Mouse (Mus musculus) G1E (cell line): ENCODE data around the gene Ebp. TPM values are rescaled to one million over a fixed set of nuclear protein-coding genes. Genes with fewer than 3 reads are reported as not detected.

Source experiments
- ATAC-seq: 2 replicates; pipeline ENCODE4 v1.8.0; 2016; ENCODE audit warnings: mild to moderate bottlenecking; ENCODE audit not compliant: insufficient number of reproducible peaks, poor library complexity, low FRiP score, severe bottlenecking; ENCODE audit errors: extremely low read depth
- DNase-seq: peaks from one replicate; pipeline ENCODE4 v3.0.0; 2012; ENCODE audit warnings: low spot score
- H3K27me3 ChIP-seq: 2 replicates; pipeline ENCODE4 v1.6.1; 2012; ENCODE audit warnings: mild to moderate bottlenecking, low read length, inconsistent platforms; ENCODE audit not compliant: insufficient read depth
- H3K36me3 ChIP-seq: replicated peaks from 2 replicates; pipeline ENCODE3; 2012; ENCODE audit warnings: mild to moderate bottlenecking, inconsistent platforms
- H3K4me1 ChIP-seq: 2 replicates; pipeline ENCODE4 v1.6.1; 2012; ENCODE audit warnings: low read depth, low read length, inconsistent platforms, mixed read lengths; ENCODE audit not compliant: insufficient read depth
- H3K4me3 ChIP-seq: 2 replicates; pipeline ENCODE4 v1.5.1; 2012; ENCODE audit warnings: low read depth, mild to moderate bottlenecking, inconsistent platforms, low read length, moderate library complexity, mixed read lengths
- H3K9me3 ChIP-seq: replicated peaks from 2 replicates; pipeline ENCODE4 v1.6.1; 2012; ENCODE audit warnings: inconsistent platforms
- CTCF ChIP-seq: IDR thresholded peaks from 2 replicates; pipeline ENCODE4 v1.5.1; 2012; ENCODE audit warnings: low read depth, low read length, inconsistent platforms, mixed read lengths
- GATA1 ChIP-seq: IDR thresholded peaks from 2 replicates; pipeline ENCODE4 v1.6.1; 2012; ENCODE audit warnings: borderline replicate concordance, low read length, inconsistent platforms, mixed read lengths
- GATA2 ChIP-seq: IDR thresholded peaks from 2 replicates; pipeline ENCODE4 v1.6.1; 2012; ENCODE audit warnings: low read depth, low read length, inconsistent platforms, borderline replicate concordance
- POLR2AphosphoS5 ChIP-seq: IDR thresholded peaks from 2 replicates; pipeline ENCODE4 v1.6.1; 2012; ENCODE audit warnings: low read depth, low read length, inconsistent platforms; ENCODE audit not compliant: insufficient replicate concordance
- TAL1 ChIP-seq: conservative IDR thresholded peaks from 2 replicates; pipeline ENCODE4 v1.6.1; 2012; ENCODE audit warnings: low read depth, low read length, inconsistent platforms, mixed read lengths
- polyA plus RNA-seq: library from polyadenylated mRNA; stranded (reverse); fragments of >175 nt; gene quantifications from 2 replicates; pipeline ENCODE4 v1.2.3, GENCODE M21; 2012
- total RNA-seq, 2 experiments: library from RNA; stranded (forward) in 1 of 2; stranded (reverse) in 1 of 2; fragments of 200-1000 nt in 1 of 2; fragments of >200 nt in 1 of 2; fragmentation: Nextera tagmentation in 1 of 2; gene quantifications; 2 replicates each; pipeline ENCODE4 v1.2.3; 2014 to 2017

Gene Ebp
- total and polyA plus RNA-seq, 3 experiments: 2.3 to 52.7 (median 17.1) TPM

DNA sequence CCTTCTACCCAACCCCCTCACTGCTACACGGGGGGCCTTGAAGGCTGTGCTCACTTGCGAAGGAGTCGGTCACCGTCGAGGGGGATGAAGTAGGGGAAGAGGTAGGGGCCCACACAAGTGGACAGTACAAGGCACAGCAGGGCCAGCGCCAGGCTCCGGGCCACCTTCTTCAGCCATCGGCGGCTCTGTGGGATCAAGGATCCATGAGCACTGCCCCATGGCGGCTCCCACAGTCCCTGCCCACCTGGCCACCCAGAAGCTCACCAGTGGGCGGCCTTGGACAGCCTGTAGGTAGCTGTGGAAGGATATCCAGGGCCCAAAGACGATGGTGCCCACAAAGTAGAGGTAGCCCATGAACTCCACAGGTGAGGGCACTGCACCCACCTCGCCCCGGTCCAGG is 9.8 kb upstream of the Ebp start:
- H3K36me3 ChIP-seq: no peaks in the 10 kb centered on the region
- DNase-seq (no peak), ATAC-seq (no peak)
- no peaks in the 10 kb centered on the region for H3K9me3 ChIP-seq
- no peak overlapping the region for H3K4me3 ChIP-seq
- H3K27me3 ChIP-seq: peaks cover 4% of the 10 kb centered on the region; the same call in 1 of the 2 replicates
- peaks cover 26% of the 10 kb centered on the region for H3K4me1 ChIP-seq
- TF ChIP-seq CTCF (no peak), GATA1 (no peak), POLR2AphosphoS5 (no peak), TAL1 (no peak), GATA2 (no peak)

DNA sequence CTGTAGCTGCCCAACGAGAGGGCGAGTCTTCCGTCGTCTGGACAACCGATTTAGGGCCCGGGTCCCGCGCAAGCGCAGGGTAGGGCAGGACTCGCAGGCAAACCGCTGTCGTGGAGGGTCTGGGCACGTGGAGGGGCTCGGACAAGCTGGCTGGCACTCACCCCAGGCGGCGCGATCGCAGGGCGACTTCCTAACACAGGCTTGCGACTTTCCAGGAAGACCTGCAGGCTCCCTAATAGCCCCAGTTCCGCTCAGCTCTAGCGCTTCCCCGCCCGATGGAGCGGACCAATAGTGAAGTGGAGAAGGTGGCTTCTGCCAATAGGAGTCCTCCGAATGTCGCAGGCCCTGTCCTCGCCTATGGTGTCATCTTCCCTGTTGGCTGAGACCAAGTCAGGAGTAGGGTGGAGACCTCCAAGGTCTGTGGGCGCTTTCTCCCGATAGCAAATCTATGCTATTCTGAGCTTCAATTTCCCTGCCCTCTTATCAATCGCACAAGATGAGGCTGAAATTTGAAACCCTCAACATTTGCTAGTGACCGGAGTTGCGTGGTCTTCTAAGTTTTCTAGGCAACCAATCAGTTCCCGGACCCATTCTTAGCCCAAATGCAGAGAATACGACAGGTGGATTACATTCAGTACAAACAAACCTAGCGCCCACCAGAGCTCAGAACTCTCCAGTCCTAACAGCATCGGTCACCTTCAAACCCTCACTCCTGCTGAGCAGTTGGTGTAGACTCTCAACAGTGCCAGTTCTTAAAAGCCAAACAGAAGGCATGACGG is 483 bp downstream of the Ebp start:
- Histone ChIP-seq H3K9me3 (no peaks in the 10 kb centered on the region), H3K4me1 (peaks cover 28% of the 10 kb centered on the region), H3K4me3 (peak overlapping the region; percentile 81), H3K27me3 (no peaks in the 10 kb centered on the region), H3K36me3 (peaks cover 11% of the 10 kb centered on the region)
- TF ChIP-seq TAL1: no peak
- no peak for TF ChIP-seq CTCF
- no peak for TF ChIP-seq GATA2
- TF ChIP-seq POLR2AphosphoS5: no peak
- TF ChIP-seq GATA1: no peak
- DNase-seq: peak; percentile 87
- peak; percentile 98 for ATAC-seq

- Histone ChIP-seq H3K9me3 (no peaks in the 10 kb centered on the region), H3K36me3 (peaks cover 17% of the 10 kb centered on the region), H3K4me1 (peaks cover 24% of the 10 kb centered on the region), H3K4me3 (peak overlapping the region; percentile 81), H3K27me3 (no peaks in the 10 kb centered on the region)
- TF ChIP-seq GATA1 (no peak), TAL1 (no peak), GATA2 (no peak)
- DNase-seq (no peak), ATAC-seq (no peak)
Measured at GRCm38 (mm10) chrX:8192126-8192639, 1.1 kb downstream of the Ebp start.

- Histone ChIP-seq H3K4me3 (no peak overlapping the region), H3K27me3 (no peaks in the 10 kb centered on the region), H3K9me3 (no peaks in the 10 kb centered on the region), H3K4me1 (no peaks in the 10 kb centered on the region; the same call in 1 of the 2 replicates), H3K36me3 (peaks cover 29% of the 10 kb centered on the region)
- DNase-seq: no peak
- TF ChIP-seq GATA2 (no peak), GATA1 (no peak), POLR2AphosphoS5 (no peak), CTCF (no peak), TAL1 (no peak)
- ATAC-seq: no peak
Measured at GRCm38 (mm10) chrX:8182871-8183540, 10.3 kb downstream of the Ebp start.

DNA sequence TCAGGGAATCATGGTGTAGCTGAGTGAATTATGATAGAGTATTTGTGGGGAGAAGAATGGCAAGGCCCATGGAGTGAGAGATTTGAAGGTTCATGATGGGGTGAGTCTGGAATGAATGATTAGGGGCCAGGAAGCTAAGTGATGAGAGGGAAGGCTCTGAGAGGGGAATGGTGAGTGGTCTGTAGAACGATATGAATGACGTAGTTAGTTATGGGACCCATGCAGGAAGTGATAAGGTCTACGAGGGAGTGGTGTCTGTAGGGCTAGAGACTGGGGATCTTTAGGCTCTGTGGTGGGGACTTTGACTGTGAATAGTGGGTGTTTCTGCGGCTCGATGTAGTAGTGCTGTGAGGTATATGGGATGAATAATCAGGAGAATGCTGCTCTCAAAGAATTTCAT is 13.7 kb downstream of the Ebp start:
- TF ChIP-seq GATA1 (no peak), POLR2AphosphoS5 (no peak), GATA2 (no peak), TAL1 (no peak), CTCF (no peak)
- peaks cover 2% of the 10 kb centered on the region for H3K36me3 ChIP-seq
- ATAC-seq: no peak
- peaks cover 6% of the 10 kb centered on the region; the same call in 1 of the 2 replicates for H3K4me1 ChIP-seq
- no peaks in the 10 kb centered on the region for H3K27me3 ChIP-seq
- no peak for DNase-seq
- no peak overlapping the region for H3K4me3 ChIP-seq
- no peaks in the 10 kb centered on the region for H3K9me3 ChIP-seq

- H3K4me3 ChIP-seq: no peak overlapping the region
- no peak for DNase-seq
- no peak for ATAC-seq
- no peaks in the 10 kb centered on the region for H3K9me3 ChIP-seq
- H3K27me3 ChIP-seq: no peaks in the 10 kb centered on the region
- TF ChIP-seq GATA2 (no peak), POLR2AphosphoS5 (no peak), TAL1 (no peak), GATA1 (no peak), CTCF (no peak)
- peaks cover 13% of the 10 kb centered on the region; the same call in 1 of the 2 replicates for H3K4me1 ChIP-seq
- peaks cover 8% of the 10 kb centered on the region for H3K36me3 ChIP-seq
Measured at GRCm38 (mm10) chrX:8178871-8179270, 14.4 kb downstream of the Ebp start.
